Mouse (Mus musculus): Measurements from ENCODE around the gene Slc43a3.

Slc43a3 gene

DNA sequence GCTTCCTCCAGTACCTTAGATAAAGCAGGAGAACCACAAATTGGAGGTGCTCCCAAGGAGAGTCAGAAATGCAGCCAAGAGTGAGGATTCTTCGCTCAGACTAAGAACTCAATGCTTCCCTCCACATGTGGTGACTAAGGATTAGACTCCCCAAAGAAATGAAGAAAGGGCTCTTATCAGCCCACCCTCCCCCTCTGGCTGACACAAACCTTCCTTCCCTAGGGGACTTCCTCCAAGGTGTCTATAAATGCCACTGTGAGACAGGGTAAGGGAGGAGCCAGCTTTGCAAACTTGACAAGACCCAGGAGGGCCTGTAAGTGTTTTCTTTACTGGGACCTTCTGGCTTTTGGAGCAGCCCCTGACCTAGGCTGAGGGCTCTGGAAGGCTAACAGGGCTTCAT, 43.8 kb downstream of the Slc43a3 start, which contains the start of gene Prg2:
Gene Prg2, plus strand, starts transcription at position 274 of the 400 bp plus-strand sequence.
- no peak for DNase-seq (ENCODE audit: low read depth, low spot score)

DNA sequence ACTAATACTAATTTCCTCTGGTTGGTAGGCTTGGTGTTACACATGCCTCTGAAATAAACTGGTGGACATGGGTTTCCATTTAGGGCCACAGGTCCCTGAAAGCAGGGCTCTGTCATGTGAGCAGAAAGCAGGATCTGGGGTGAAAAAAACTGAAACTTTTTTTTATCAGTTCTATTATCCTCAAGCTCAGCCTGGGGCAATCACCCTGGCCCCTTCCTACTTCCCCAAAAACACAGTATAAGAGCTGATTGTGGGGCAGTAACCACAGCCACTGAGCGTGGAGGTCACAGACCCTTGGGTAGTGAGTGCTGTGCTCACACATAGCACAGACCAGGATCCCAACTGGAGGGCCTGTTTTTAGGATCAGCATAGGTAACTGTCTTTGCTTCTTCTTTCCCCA, 51.6 kb downstream of the Slc43a3 start, which contains the start of gene Prg3:
Gene Prg3, plus strand, starts transcription at position 286 of the 400 bp plus-strand sequence.
- DNase-seq (ENCODE audit: low read depth, low spot score): no peak

DNA sequence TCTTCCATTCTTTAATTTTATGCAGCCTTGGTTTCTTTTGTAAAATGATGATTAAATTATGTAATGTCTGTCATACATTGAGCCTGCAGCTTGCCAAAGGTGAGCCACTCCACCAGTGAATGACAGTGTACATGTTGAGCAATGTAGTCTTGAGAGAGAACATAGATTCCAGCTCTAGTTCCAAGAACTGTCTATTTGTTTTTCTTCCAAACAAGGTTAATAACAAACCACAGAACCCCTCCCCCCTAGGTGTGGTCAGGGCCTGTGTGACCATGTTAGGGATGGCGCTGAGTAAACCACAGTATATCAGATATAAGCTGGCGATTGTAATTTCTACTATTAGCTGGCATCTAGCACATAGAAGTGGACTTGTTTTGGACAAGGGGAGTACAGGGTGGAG, 60.0 kb downstream of the Slc43a3 start:
- no peak for DNase-seq (ENCODE audit: low read depth, low spot score)

DNA sequence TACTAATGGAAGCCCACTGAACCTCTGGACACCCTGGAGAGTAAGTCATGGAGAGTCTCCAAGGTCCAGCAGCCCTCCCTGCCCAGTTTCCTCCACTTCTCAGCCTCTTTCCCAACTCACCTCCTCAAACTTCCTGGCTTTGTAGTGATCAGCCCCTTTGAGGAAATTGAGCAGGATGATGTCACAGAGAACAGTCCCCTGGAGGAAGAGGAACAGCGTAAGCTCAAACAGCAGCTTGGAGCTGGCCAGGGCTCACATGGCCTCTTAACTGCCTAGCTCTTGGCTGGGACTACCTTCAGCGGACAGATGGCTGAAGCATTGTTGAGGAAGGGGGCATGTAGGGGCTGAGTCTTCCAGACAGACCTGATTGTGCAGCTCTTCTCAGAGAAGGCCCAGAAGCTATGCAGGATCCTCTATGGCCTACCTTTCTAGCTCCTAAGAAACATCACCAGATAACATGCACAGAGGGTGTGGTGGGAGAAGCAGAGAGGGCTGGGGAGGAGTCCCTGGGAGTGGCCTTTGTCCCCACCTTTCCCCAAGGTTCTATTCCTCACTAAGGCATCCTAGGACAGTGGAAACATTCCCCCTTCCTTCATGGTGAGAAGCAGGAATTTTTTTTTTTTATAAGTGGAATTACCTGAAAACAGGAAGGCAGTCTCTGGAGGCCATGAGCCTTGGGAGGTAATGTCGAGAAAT, 63.3 kb downstream of the Slc43a3 start:
- DNase-seq (ENCODE audit: low read depth, low spot score): no peak

DNA sequence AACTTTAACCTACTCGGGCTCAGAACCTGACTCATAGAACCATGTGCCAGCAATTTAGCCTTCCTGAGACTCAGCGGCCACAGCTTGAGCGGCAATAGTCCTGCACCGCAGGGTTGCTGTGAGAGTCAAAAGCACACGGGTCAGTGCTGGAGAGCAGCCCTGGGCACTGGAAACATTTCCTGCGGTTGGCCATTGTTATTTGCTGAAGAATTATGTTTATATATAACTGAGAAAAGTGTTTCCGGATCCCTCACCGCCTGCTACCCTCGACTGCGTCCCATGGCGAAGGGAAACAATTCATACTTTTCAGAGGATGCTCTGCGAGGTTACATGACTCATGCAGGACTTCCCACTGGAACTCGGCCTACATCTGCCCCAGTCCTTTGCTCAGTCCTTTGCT, 65.1 kb downstream of the Slc43a3 start:
- no peak for DNase-seq (ENCODE audit: low read depth, low spot score)

DNA sequence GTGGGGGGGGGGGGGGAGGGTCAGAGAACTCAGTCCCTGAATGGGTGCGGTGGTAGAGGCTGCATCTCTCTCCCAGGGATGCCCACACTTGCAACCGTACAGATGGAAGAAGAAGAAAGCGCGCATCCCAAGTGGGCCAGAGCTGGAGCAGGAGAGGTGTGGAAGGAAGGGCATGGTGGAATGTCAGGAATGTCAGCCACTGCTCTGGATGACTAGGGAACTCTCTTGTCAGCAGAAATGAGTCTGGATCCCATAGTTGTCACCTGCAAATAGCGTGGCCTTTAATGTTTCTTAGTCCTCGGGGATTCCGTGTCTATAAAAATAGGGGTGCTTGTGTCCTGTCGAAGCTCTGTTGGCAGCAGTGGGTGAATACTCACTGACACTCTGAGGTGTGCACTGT, 66.2 kb downstream of the Slc43a3 start:
- DNase-seq (ENCODE audit: low read depth, low spot score): no peak

DNA sequence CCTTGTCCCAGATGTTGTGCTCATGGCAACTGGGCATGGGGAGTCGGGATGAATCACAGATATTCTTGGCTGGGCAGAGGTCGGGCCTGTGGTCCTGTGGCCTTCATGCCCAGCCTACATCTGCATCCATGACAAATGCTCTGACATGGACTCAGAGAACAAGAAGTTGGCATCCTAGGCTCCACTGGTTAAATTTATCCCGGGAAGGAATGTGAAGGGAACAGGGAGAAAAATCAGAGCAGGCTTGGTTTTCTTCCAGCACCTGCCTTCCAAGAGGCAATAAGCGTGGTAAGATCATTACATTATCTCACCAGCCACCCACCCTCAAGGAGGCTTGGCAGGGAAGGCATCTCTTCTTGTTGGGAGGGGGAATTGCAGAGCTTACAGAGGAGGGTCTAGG, 68.0 kb downstream of the Slc43a3 start:
- peak; percentile 69 for DNase-seq (ENCODE audit: low read depth, low spot score)

DNA sequence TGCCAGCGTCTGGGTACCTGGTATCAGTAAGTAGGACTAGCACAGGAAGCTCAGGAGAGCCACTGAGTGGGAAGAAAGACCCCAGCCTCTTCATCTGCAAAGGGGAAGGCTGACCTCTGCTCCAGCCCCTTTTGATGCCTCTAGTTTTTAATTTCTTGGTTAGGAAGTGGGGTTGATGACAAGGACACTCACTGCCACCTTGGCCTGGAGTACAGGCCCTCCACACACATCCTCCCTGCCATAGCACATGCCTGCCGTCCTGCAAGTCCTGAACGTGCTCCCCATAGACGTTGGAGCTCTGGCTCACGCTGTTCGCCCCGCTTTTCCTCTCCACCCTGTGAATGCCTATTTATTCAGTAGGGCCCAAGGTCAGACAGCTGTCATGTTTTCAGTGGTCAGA, 70.2 kb downstream of the Slc43a3 start:
- no peak for DNase-seq (ENCODE audit: low read depth, low spot score)

DNA sequence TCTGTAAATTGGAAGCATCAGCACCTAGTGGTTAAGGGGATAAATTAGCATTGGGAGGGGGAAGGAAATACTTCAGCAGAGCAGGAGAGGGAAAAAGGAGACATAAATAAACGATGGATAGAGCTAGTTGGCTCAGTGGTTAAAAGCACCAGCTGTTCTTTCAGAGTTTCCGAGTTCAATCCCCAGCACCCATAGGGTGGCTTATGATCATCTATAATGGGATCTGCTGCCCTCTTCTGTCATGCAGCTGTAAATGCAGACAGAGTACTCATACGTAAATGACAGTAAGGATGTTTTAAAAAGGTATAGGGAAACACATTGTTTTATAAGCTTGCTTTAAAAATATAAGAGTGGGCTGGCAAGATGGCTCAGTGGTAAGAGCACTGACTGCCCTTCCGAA, 71.3 kb downstream of the Slc43a3 start:
- no peak for DNase-seq (ENCODE audit: low read depth, low spot score)
